Mouse (Mus musculus) midbrain, embryonic 15.5 days (tissue): ENCODE results near the gene Shc2. TPM values are rescaled to one million over a fixed set of nuclear protein-coding genes. Genes with fewer than 3 reads are reported as not detected.

ENCODE experiments used
- ATAC-seq: fragments of 200-750 bp; cut with Nextera tagmentation; replicated peaks from 2 replicates; pipeline ENCODE4 v1.8.0; 2017; ENCODE audit warnings: moderate TSS enrichment
- H3K27ac ChIP-seq: fragments of 300-500 bp; sonication (generic); 2 replicates; pipeline ENCODE4 v1.5.1; 2015; ENCODE audit warnings: mild to moderate bottlenecking, inconsistent platforms
- H3K27me3 ChIP-seq: fragments of 300-500 bp; sonication (generic); replicated peaks from 2 replicates; pipeline ENCODE4 v1.6.1; 2015; ENCODE audit warnings: inconsistent platforms
- H3K36me3 ChIP-seq: fragments of 300-500 bp; sonication (generic); replicated peaks from 2 replicates; pipeline ENCODE4 v1.6.1; 2015; ENCODE audit warnings: inconsistent platforms
- H3K4me1 ChIP-seq: fragments of 300-500 bp; sonication (generic); 2 replicates; pipeline ENCODE4 v1.6.1; 2015; ENCODE audit warnings: inconsistent platforms
- H3K4me2 ChIP-seq: fragments of 300-500 bp; sonication (generic); 2 replicates; pipeline ENCODE4 v1.6.1; 2015; ENCODE audit warnings: inconsistent platforms, mild to moderate bottlenecking, moderate library complexity
- H3K4me3 ChIP-seq: fragments of 300-500 bp; sonication (generic); 2 replicates; pipeline ENCODE4 v1.5.1; 2015; ENCODE audit warnings: mild to moderate bottlenecking, inconsistent platforms
- H3K9ac ChIP-seq: fragments of 300-500 bp; sonication (generic); 2 replicates; pipeline ENCODE4 v1.6.1; 2015; ENCODE audit warnings: mild to moderate bottlenecking, inconsistent platforms
- H3K9me3 ChIP-seq: fragments of 300-500 bp; sonication (generic); 2 replicates; pipeline ENCODE4 v1.6.1; 2016; ENCODE audit warnings: inconsistent platforms
- WGBS: fragments of 180-500 bp; shearing (Covaris S2); methylation state at CpG from one replicate; pipeline ENCODE4 v1.1.7; 2015; ENCODE audit warnings: mixed read lengths; 5-methylcytosine and 5-hydroxymethylcytosine counted together
- polyA plus RNA-seq: library from polyadenylated mRNA; unstranded; fragments of >200 nt; fragmentation: Nextera tagmentation; extraction: Ambion mirVana; gene quantifications from 2 replicates; pipeline ENCODE4 v1.2.1, GENCODE M21; 2015

Shc2 gene
- 27.9 and 30.1 TPM in 2 replicates for polyA plus RNA-seq

GRCm38 (mm10) chr10:79637128-79638110 is at the start of gene Shc2:
Gene Shc2, minus strand, starts transcription at chr10:79637918.
- H3K4me1 ChIP-seq: peaks cover 23% of the 10 kb centered on the region
- under 1% methylated on average over 111 of the region's 116 CpGs for WGBS
- peak within 1 kb of the TSS; percentile 75 for H3K4me2 ChIP-seq
- H3K4me3 ChIP-seq: peak within 1 kb of the TSS; percentile 72
- H3K27ac ChIP-seq: peak within 1 kb of the TSS; percentile 91
- peak within 1 kb of the TSS; percentile 84 for H3K9ac ChIP-seq
- H3K9me3 ChIP-seq: no peaks in the 10 kb centered on the region
- no peaks in the 10 kb centered on the region for H3K36me3 ChIP-seq
- ATAC-seq: peak; percentile 91
- H3K27me3 ChIP-seq: peaks cover 17% of the 10 kb centered on the region

- WGBS: 94% methylated on average over 6 of the region's 6 CpGs
- Histone ChIP-seq H3K4me2 (no peak overlapping the region), H3K27me3 (no peaks in the 10 kb centered on the region), H3K36me3 (peaks cover 15% of the 10 kb centered on the region; the same call in 1 of the 2 replicates), H3K9me3 (no peaks in the 10 kb centered on the region), H3K4me3 (no peak overlapping the region), H3K9ac (no peak overlapping the region), H3K27ac (no peak overlapping the region), H3K4me1 (peaks cover 19% of the 10 kb centered on the region)
- no peak for ATAC-seq
Measured at GRCm38 (mm10) chr10:79687513-79687912, 49.8 kb upstream of the Shc2 start.

DNA sequence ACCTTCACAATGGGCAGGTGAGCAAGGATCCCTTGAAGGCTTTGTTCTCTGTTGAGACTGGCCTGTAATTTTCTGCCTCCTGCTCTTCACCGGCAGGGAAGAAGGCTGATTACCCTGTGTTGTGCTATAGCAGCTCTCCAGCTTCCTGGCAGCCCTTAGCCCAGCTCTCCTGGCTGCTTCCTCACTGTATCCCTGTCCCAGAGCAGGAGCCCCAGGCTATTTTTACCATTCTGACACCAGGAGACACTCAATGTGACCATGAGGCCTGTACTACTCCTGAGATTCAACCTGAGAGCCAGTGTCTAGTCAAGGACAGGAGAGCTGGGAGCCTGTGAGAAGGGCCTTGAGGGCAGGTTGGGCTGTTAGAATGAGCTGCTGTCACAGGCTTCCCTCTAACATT is 49.0 kb upstream of the Shc2 start:
- H3K4me2 ChIP-seq: no peak overlapping the region
- no peak overlapping the region for H3K4me3 ChIP-seq
- no peak overlapping the region for H3K27ac ChIP-seq
- WGBS: 95% methylated on average over 1 of the region's 1 CpGs
- H3K36me3 ChIP-seq: peaks cover 15% of the 10 kb centered on the region; the same call in 1 of the 2 replicates
- H3K27me3 ChIP-seq: no peaks in the 10 kb centered on the region
- ATAC-seq: no peak
- no peak overlapping the region for H3K9ac ChIP-seq
- no peaks in the 10 kb centered on the region for H3K9me3 ChIP-seq
- H3K4me1 ChIP-seq: peaks cover 19% of the 10 kb centered on the region

DNA sequence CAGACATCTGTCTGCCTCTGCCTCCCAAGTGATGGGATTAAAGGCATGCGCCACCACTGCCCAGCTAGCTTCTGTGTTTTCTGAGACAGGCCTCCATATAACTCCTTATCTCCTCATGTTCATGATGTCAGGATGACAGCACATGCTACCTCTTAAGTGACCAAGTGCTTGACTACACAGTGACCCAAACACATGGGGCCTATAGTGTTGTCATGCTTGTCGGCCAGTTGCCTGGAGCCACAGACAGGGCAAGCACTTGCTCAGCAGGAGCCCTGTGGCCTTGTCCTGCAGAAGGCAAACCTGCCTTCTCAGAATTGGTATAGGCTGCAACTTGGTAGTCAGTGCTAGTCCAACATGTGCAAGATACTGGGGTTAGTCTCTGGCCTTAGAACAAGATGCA is 48.5 kb upstream of the Shc2 start:
- ATAC-seq: no peak
- no peak overlapping the region for H3K27ac ChIP-seq
- H3K36me3 ChIP-seq: peaks cover 15% of the 10 kb centered on the region; the same call in 1 of the 2 replicates
- no peak overlapping the region for H3K4me2 ChIP-seq
- WGBS: 91% methylated on average over 2 of the region's 2 CpGs
- peaks cover 21% of the 10 kb centered on the region for H3K4me1 ChIP-seq
- H3K27me3 ChIP-seq: no peaks in the 10 kb centered on the region
- no peak overlapping the region for H3K9ac ChIP-seq
- no peaks in the 10 kb centered on the region for H3K9me3 ChIP-seq
- no peak overlapping the region for H3K4me3 ChIP-seq

DNA sequence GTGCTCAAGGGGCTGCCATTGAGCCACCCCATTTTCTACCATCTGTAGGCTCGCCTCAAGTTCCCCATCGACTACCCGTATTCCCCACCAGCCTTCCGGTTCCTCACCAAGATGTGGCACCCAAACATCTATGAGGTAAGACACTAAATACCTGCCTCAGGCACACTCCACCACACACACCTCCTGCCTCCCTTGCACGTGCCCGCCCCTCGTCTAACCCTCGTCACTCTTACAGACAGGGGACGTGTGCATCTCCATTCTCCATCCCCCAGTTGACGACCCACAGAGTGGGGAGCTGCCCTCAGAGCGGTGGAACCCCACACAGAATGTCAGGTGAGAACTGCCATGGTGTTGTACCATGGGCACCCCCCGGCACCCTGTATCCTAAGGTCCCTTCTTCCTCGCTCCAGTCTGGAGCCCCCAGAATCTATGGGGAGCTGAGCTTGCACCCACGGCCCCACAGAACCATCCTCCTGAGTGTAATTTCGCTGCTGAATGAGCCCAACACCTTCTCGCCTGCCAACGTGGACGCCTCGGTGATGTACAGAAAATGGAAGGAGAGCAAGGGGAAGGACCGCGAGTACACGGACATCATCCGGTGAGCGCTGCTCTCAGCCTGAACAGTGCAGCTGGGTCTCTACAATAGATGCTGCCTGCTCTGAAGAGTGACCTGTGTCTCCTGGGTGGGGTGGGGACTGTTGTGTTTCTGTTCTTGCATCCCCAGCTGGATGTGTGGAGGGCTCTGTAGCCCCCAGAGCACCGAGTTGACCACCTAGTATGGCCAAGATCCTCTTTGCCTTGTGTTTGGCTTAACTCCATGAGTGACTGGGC is 47.3 kb upstream of the Shc2 start:
- no peak overlapping the region for H3K4me2 ChIP-seq
- H3K9ac ChIP-seq: no peak overlapping the region
- 94% methylated on average over 25 of the region's 25 CpGs for WGBS
- no peaks in the 10 kb centered on the region for H3K27me3 ChIP-seq
- ATAC-seq: no peak
- peaks cover 26% of the 10 kb centered on the region for H3K4me1 ChIP-seq
- peaks cover 15% of the 10 kb centered on the region; the same call in 1 of the 2 replicates for H3K36me3 ChIP-seq
- H3K4me3 ChIP-seq: no peak overlapping the region
- H3K27ac ChIP-seq: no peak overlapping the region
- H3K9me3 ChIP-seq: no peaks in the 10 kb centered on the region

DNA sequence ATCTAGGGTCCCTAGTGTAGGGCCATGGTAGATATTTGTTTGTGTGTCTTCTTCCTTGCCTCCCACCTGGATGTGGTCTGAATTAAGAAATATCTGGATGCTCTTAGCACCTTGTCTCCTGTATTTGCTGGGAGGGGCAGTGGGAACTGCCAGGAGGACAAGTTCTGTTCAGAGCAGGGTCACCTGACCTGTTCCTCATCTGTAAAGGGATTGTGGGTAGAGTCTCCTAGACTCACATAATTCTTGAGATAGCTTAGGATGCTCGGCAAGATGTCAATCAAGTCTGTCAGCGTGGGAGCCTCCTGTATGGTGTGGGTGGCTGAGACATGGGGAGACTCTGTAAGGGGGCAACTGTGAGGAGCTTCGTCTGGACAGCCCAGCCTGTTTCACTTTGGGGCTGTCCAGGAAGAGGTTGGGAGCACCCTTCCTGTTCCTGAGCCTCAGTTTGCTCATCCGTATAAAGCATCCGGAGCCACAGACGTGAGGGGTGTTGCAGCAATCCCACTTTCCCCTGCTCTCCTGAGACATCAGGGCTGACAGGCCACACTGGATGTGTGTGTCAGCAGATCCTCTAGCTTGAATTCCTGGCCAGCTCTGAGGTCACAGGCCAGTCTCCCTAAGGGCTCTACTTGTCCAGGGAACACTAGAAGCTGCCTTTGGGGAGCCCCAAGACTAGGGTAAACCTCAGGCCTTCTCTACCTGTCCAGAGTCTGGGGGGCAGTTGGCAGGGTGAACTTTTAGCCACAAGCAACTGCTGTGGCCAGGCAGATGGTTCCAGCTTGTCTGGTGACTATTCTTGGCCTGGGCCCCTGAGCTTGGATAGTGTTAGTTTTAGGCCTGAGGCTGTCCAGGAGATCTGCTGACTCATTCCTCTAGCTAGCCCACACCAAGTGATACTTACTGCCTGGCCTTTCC is 46.3 kb upstream of the Shc2 start:
- WGBS: 89% methylated on average over 6 of the region's 6 CpGs
- Histone ChIP-seq H3K9me3 (no peaks in the 10 kb centered on the region), H3K4me1 (peaks cover 26% of the 10 kb centered on the region), H3K27ac (no peak overlapping the region), H3K9ac (peak overlapping the region; percentile 60), H3K4me2 (peak overlapping the region; percentile 91), H3K36me3 (peaks cover 14% of the 10 kb centered on the region; the same call in 1 of the 2 replicates), H3K27me3 (no peaks in the 10 kb centered on the region), H3K4me3 (peak overlapping the region; percentile 69; the same call in 1 of the 2 replicates)
- ATAC-seq: no peak

DNA sequence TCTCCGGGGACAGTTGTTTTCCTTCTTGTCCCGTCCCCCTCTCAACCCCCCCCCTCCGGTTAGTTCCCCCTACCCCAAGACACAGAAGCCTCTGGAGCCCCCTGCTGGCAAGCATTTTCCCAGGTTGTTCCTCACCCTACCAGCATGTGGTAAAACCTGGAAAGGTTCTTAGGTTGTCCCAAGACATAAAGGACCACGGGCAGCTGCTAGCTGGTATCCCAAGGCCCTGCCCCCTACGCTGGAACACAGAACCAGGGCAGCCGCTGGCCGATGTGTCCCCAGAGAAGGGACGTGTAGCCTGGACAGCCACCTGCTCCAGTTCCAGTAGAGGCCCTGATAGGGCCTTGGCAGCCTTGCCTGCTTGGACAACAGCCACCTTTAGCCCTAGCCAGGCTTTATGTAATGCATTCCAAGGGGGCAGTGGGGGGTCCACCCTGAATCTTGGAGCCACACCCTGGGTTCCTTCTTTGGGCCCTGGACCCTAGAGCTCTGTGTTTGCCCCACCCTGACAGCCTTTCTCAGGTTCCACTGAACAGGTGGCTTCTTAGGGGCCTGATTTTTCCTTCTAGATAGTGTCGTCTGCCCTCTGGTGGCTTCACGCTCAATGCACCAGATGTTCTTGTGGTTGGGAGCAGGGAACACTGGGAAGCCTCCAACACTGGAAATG is 45.3 kb upstream of the Shc2 start:
- no peaks in the 10 kb centered on the region for H3K9me3 ChIP-seq
- ATAC-seq: no peak
- peak overlapping the region; percentile 60 for H3K9ac ChIP-seq
- WGBS: 5% methylated on average over 10 of the region's 10 CpGs
- H3K27ac ChIP-seq: no peak overlapping the region; the same call in 1 of the 2 replicates
- no peaks in the 10 kb centered on the region for H3K27me3 ChIP-seq
- H3K4me2 ChIP-seq: peak overlapping the region; percentile 91
- H3K4me1 ChIP-seq: peaks cover 26% of the 10 kb centered on the region
- peaks cover 8% of the 10 kb centered on the region; the same call in 1 of the 2 replicates for H3K36me3 ChIP-seq
- peak overlapping the region; percentile 69 for H3K4me3 ChIP-seq

- H3K4me3 ChIP-seq: peak overlapping the region; percentile 69
- H3K36me3 ChIP-seq: peaks cover 6% of the 10 kb centered on the region; the same call in 1 of the 2 replicates
- ATAC-seq: peak; percentile 15
- no peaks in the 10 kb centered on the region for H3K9me3 ChIP-seq
- peak overlapping the region; percentile 60 for H3K9ac ChIP-seq
- peak overlapping the region; percentile 91 for H3K27ac ChIP-seq
- H3K4me2 ChIP-seq: peak overlapping the region; percentile 91
- no peaks in the 10 kb centered on the region for H3K27me3 ChIP-seq
- H3K4me1 ChIP-seq: peaks cover 26% of the 10 kb centered on the region
- WGBS: 1% methylated on average over 10 of the region's 10 CpGs
Measured at GRCm38 (mm10) chr10:79682551-79682915, 44.8 kb upstream of the Shc2 start.

GRCm38 (mm10) chr10:79681591-79682245 is 44.0 kb upstream of the Shc2 start, which contains the start of gene Cdc34:
Gene Cdc34, plus strand, starts transcription at chr10:79682195.
- WGBS: under 1% methylated on average over 70 of the region's 84 CpGs
- Histone ChIP-seq H3K27me3 (no peaks in the 10 kb centered on the region), H3K36me3 (peaks cover 6% of the 10 kb centered on the region; the same call in 1 of the 2 replicates), H3K9ac (peak within 1 kb of the TSS; percentile 60), H3K9me3 (no peaks in the 10 kb centered on the region), H3K4me2 (peak within 1 kb of the TSS; percentile 91), H3K4me3 (peak within 1 kb of the TSS; percentile 69), H3K4me1 (peaks cover 26% of the 10 kb centered on the region), H3K27ac (peak within 1 kb of the TSS; percentile 91)
- peak; percentile 94 for ATAC-seq

GRCm38 (mm10) chr10:79680606-79681495 is 43.1 kb upstream of the Shc2 start:
- H3K4me1 ChIP-seq: peaks cover 26% of the 10 kb centered on the region
- peak overlapping the region; percentile 52 for H3K9ac ChIP-seq
- peak overlapping the region; percentile 67 for H3K4me2 ChIP-seq
- ATAC-seq: peak; percentile 40
- peak overlapping the region; percentile 69 for H3K4me3 ChIP-seq
- peak overlapping the region; percentile 91 for H3K27ac ChIP-seq
- peaks cover 7% of the 10 kb centered on the region; the same call in 1 of the 2 replicates for H3K36me3 ChIP-seq
- WGBS: 41% methylated on average over 11 of the region's 11 CpGs
- H3K27me3 ChIP-seq: no peaks in the 10 kb centered on the region
- H3K9me3 ChIP-seq: no peaks in the 10 kb centered on the region
